Mouse (Mus musculus): ENCODE results near the gene Gm6657. TPM values are rescaled to one million over a fixed set of nuclear protein-coding genes. Genes with fewer than 3 reads are reported as not detected.

Gene Gm6657
- polyA plus RNA-seq, 1 experiment from 2014 or later, result not detected

DNA sequence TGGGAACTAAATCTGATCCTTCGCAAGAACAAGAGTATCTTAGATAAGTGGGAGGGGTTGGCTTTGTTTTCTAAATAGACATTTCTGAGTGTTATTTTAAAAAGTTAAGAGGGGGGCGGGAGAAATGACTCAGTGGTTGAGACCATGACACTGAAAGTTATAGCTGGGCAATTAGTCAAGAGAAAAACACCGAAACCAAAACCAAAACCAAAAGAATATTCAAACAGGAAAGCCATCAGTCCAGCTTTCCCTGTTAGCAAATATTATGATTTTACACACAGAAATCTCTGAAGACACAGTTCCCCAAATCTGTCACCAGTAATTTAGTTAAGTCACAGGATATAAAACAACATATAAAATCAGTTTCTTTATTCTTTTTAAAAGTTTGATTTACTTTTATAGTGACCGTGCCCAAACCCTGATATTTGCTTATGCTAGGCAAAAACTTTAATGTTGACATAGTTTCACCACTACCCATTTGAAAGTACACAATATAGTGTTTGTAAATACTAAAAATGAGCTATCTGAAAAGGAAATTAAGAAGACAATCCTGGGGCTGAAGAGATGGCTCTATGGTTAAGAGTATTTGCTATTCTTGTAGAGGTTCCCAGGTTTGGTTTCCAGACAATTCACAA, 25.3 kb downstream of the Gm6657 start:
- ATAC-seq (ENCODE audit: low FRiP score, low read depth), result no peak
- Histone ChIP-seq H3K4me2 (replicated peaks) (no peak overlapping the region), H3K4me3 (no peak overlapping the region), H3K4me1 (no peaks in the 10 kb centered on the region), H3K36me3 (no peaks in the 10 kb centered on the region), H3K9me3 (no peaks in the 10 kb centered on the region), H3K9ac (replicated peaks) (no peak overlapping the region), H3K27ac (replicated peaks) (no peak overlapping the region), H3K27me3 (no peaks in the 10 kb centered on the region)
- WGBS, result 88% methylated on average over 4 of the region's 4 CpGs

DNA sequence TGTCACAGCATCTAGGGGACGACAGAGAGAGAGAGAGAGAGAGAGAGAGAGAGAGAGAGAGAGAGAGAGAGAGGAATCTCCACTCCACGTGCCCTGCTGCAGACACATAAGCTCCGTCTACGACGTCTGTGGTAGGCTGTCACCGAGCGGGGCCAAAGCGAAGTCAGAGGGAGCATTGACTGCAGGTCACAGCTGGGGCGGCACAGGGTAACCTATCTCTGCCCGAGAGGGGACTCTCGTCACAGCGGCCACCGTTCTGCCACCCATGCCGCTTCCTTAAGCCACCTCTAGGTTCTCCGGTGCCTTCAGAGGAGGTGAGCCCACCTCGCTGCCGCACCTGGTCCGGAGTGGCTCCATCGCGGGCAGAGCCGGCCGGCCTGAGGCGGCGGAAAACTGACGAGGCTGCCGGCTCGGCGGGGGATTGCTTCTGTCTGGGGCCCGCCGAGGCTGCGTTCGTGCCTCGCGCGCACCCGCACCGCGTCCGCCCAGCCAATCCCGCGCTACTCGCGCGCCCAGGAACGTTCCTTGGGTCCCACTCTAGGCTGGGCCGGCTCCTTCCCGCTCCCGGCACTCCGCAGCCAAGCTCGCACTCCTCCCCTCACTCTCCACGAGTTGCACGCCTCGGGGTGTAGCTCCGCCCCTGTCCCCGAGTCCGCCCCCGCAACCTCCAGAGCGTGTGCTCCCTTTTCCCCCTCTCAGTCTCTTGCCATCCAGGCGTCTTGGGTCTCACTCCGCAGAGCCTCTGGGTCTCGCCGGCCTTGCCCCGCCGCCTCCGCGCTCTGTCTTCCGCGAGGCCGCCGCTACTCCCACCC, 31.9 kb downstream of the Gm6657 start, which contains the start of gene Gphn:
TSS of gene Gphn (plus strand) at position 673 of the 812 bp plus-strand sequence.
- WGBS, result under 1% methylated on average over 69 of the region's 70 CpGs
- H3K4me3 ChIP-seq, result peak within 1 kb of the TSS; percentile 78

DNA sequence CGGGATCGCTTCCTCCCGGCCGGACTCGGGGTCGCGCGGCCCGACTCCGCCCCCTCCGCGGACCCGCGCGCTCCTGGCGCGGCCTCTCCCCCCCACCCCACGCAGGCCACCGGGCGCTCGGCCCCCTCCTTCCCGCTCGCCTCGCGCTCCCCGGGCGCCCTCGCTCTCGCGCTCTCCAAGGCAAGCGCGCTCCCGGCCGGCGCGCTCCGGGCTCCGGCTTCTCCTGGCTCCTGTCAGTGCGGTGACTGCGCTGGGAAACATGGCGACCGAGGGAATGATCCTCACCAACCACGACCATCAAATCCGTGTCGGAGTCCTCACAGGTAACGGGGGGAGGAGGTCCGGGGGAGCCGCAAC, 32.5 kb downstream of the Gm6657 start:
- Histone ChIP-seq H3K27me3 (no peaks in the 10 kb centered on the region), H3K9ac (replicated peaks) (peak overlapping the region; percentile 81), H3K9me3 (no peaks in the 10 kb centered on the region), H3K36me3 (no peaks in the 10 kb centered on the region), H3K27ac (replicated peaks) (peak overlapping the region; percentile 98), H3K4me3 (peak overlapping the region; percentile 78), H3K4me1 (peaks cover 4% of the 10 kb centered on the region), H3K4me2 (replicated peaks) (peak overlapping the region; percentile 70)
- under 1% methylated on average over 41 of the region's 48 CpGs for WGBS
- peak; percentile 88 for ATAC-seq (ENCODE audit: low FRiP score, low read depth)

More for the DNA sequence above, 31.9 kb downstream of the Gm6657 start, which contains the start of gene Gphn:
- H3K4me2 ChIP-seq (replicated peaks), result peak within 1 kb of the TSS; percentile 70
- peaks cover 4% of the 10 kb centered on the region for H3K4me1 ChIP-seq
- ATAC-seq (ENCODE audit: low FRiP score, low read depth), result peak; percentile 97
- H3K9ac ChIP-seq (replicated peaks), result peak within 1 kb of the TSS; percentile 81
- no peaks in the 10 kb centered on the region for H3K36me3 ChIP-seq
- H3K27me3 ChIP-seq, result no peaks in the 10 kb centered on the region
- no peaks in the 10 kb centered on the region for H3K9me3 ChIP-seq
- H3K27ac ChIP-seq (replicated peaks), result peak within 1 kb of the TSS; percentile 98

GRCm38 (mm10) chr12:78227021-78227932, 33.2 kb downstream of the Gm6657 start:
- H3K4me1 ChIP-seq, result peaks cover 4% of the 10 kb centered on the region
- peak overlapping the region; percentile 78 for H3K4me3 ChIP-seq
- WGBS, result under 1% methylated on average over 39 of the region's 57 CpGs
- peak overlapping the region; percentile 70 for H3K4me2 ChIP-seq (replicated peaks)
- no peaks in the 10 kb centered on the region for H3K27me3 ChIP-seq
- no peaks in the 10 kb centered on the region for H3K36me3 ChIP-seq
- H3K9ac ChIP-seq (replicated peaks), result peak overlapping the region; percentile 81
- H3K27ac ChIP-seq (replicated peaks), result peak overlapping the region; percentile 98
- H3K9me3 ChIP-seq, result no peaks in the 10 kb centered on the region
- ATAC-seq (ENCODE audit: low FRiP score, low read depth), result peak; percentile 42

DNA sequence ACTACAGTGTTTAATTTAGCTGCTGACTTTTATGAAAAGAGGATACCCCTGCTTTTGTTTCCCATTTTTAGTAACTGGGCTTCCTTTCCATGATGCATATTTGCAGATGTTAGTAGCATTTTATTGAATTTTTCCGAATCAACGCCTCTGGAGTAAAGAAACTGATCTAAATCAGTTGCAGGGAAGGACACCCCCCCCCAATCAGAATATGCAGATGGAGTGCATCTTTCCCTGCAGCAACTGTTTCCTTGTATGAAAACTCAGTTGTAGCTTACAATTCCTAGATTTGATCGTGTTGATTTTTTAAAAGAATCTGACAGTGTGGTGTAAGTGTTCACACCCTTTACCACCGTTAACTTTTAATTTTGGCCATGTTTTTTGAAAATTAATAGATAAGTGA, 34.1 kb downstream of the Gm6657 start:
- H3K9me3 ChIP-seq, result no peaks in the 10 kb centered on the region
- no peak overlapping the region for H3K27ac ChIP-seq (replicated peaks)
- peak overlapping the region; percentile 78 for H3K4me3 ChIP-seq
- no peaks in the 10 kb centered on the region for H3K36me3 ChIP-seq
- H3K4me2 ChIP-seq (replicated peaks), result peak overlapping the region; percentile 70
- H3K9ac ChIP-seq (replicated peaks), result peak overlapping the region; percentile 81; the same call in 1 of the 2 replicates
- no peaks in the 10 kb centered on the region for H3K27me3 ChIP-seq
- H3K4me1 ChIP-seq, result peaks cover 4% of the 10 kb centered on the region
- no peak for ATAC-seq (ENCODE audit: low FRiP score, low read depth)
- 42% methylated on average over 4 of the region's 4 CpGs for WGBS

- no peaks in the 10 kb centered on the region for H3K36me3 ChIP-seq
- no peaks in the 10 kb centered on the region for H3K27me3 ChIP-seq
- H3K9me3 ChIP-seq, result no peaks in the 10 kb centered on the region
- peaks cover 4% of the 10 kb centered on the region for H3K4me1 ChIP-seq
- H3K27ac ChIP-seq (replicated peaks), result no peak overlapping the region
- no peak for ATAC-seq (ENCODE audit: low FRiP score, low read depth)
- H3K9ac ChIP-seq (replicated peaks), result no peak overlapping the region
- no peak overlapping the region for H3K4me3 ChIP-seq
- H3K4me2 ChIP-seq (replicated peaks), result no peak overlapping the region
Measured at GRCm38 (mm10) chr12:78232560-78232959, 38.5 kb downstream of the Gm6657 start.

DNA sequence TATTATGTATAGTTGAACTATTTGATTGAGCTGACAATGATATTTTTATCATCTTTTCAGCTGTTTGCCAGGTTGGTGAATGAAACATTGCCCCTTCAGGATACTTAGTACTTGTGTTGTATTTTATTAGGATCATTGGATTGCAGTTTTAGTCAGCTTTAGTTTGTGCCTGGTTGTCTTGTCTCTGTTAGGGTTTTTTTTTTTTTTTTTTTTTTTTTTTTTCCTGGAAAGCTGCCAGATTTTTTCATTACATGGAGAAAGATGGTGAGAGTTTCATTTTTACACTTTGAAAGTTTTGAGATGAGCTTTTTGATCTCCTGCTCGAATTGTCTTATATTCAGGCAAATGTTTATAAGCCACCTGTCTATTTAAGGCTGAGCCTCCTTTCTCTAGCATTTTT, 54.3 kb downstream of the Gm6657 start:
- H3K4me3 ChIP-seq, result no peak overlapping the region
- H3K27me3 ChIP-seq, result no peaks in the 10 kb centered on the region
- ATAC-seq (ENCODE audit: low FRiP score, low read depth), result no peak
- no peaks in the 10 kb centered on the region for H3K9me3 ChIP-seq
- no peak overlapping the region for H3K27ac ChIP-seq (replicated peaks)
- no peaks in the 10 kb centered on the region for H3K36me3 ChIP-seq
- H3K9ac ChIP-seq (replicated peaks), result no peak overlapping the region
- WGBS, result 75% methylated on average over 1 of the region's 1 CpGs
- H3K4me1 ChIP-seq, result no peaks in the 10 kb centered on the region
- H3K4me2 ChIP-seq (replicated peaks), result no peak overlapping the region

- Histone ChIP-seq H3K4me1 (no peaks in the 10 kb centered on the region), H3K4me3 (no peak overlapping the region), H3K36me3 (no peaks in the 10 kb centered on the region), H3K9ac (replicated peaks) (no peak overlapping the region), H3K27ac (replicated peaks) (no peak overlapping the region), H3K27me3 (no peaks in the 10 kb centered on the region), H3K9me3 (no peaks in the 10 kb centered on the region), H3K4me2 (replicated peaks) (no peak overlapping the region)
- no peak for ATAC-seq (ENCODE audit: low FRiP score, low read depth)
Measured at GRCm38 (mm10) chr12:78249151-78249550, 55.1 kb downstream of the Gm6657 start.

Other genes starting within 250 kb of the Gm6657 start
- gene Gphn, start 32.1 kb downstream of the Gm6657 start, polyA plus RNA-seq (2016; fragmentation: Nextera tagmentation; extraction: Ambion mirVana), result 20.9 and 23.5 TPM in 2 replicates